Mouse (Mus musculus) right cerebral cortex, postnatal 14 days (tissue): ENCODE results near the gene Catsper3.

Source experiments
- DNase-seq: peaks from one replicate; pipeline ENCODE4 v3.0.0; 2022

The Catsper3 gene

DNA sequence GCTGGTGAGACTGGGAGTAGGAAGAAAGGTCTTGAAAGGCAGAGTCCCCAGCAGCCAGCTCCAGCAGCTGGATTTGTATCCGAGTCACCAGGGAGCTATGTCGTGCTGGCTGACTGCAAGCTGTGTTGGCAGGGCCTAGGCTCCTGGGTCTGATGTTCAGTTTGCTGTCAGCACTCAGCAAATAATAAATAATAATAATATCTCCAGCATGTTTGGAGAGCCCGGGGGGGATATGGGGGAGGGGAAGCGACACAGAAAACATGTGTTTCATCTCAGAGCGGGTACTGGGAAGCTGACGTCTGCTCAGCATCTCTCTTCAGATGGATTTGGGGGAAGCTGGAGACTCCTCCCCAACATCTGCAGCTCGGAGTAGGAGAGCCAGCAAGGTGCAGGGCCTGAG is 71.4 kb downstream of the Catsper3 start:
- no peak for DNase-seq

DNA sequence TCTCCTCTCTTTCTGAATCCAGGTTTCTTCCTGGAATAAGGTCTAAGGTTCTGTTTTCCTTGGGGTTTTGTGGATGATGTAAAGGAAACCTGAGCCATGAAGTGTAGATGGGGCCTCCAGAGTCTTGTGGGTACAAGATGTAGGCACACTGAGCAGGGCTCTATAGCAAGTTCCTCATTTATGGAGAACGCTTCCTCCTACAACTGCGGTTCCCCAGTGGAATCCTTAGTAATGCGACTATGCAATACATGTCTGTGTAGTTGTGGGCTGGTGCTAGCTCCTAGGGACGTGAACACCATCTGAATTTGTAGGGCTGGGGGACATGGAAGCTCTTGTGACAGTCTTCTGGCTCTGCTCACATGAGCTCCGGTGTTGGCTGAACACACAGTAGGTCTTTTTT is 74.1 kb downstream of the Catsper3 start:
- no peak for DNase-seq
